Mouse (Mus musculus) embryo, embryonic 9.5 days (tissue): ENCODE measurements around the gene Wdtc1.

Experiments
- DNase-seq: peaks from one replicate; pipeline ENCODE4 v3.0.0-alpha.2; 2017; ENCODE audit errors: extremely low spot score

Wdtc1 gene

GRCm38 (mm10) chr4:133328129-133328528 is 25.2 kb downstream of the Wdtc1 start:
- no peak for DNase-seq

- DNase-seq, result no peak
These were observed 33.6 kb downstream of the Wdtc1 start for GRCm38 (mm10) chr4:133319667-133320066.

- DNase-seq, result no peak
These were observed 37.3 kb downstream of the Wdtc1 start for GRCm38 (mm10) chr4:133315991-133316390.

GRCm38 (mm10) chr4:133314896-133315295 is 38.4 kb downstream of the Wdtc1 start:
- no peak for DNase-seq

- DNase-seq, result peak; percentile 85
These were observed 43.3 kb downstream of the Wdtc1 start for GRCm38 (mm10) chr4:133309948-133310347.

GRCm38 (mm10) chr4:133307331-133307730 is 46.0 kb downstream of the Wdtc1 start:
- DNase-seq, result peak; percentile 33

- DNase-seq, result no peak
These were observed 47.5 kb downstream of the Wdtc1 start for GRCm38 (mm10) chr4:133305825-133306224.

- DNase-seq, result no peak
These were observed 48.5 kb downstream of the Wdtc1 start for GRCm38 (mm10) chr4:133304770-133305169.

- no peak for DNase-seq
These were observed 50.6 kb downstream of the Wdtc1 start for GRCm38 (mm10) chr4:133302668-133303067.

GRCm38 (mm10) chr4:133301802-133302201 is 51.5 kb downstream of the Wdtc1 start:
- peak; percentile 74 for DNase-seq

GRCm38 (mm10) chr4:133300421-133300820 is 52.9 kb downstream of the Wdtc1 start:
- DNase-seq, result no peak

GRCm38 (mm10) chr4:133299701-133300100 is 53.6 kb downstream of the Wdtc1 start:
- no peak for DNase-seq

- DNase-seq, result no peak
These were observed 54.5 kb downstream of the Wdtc1 start for GRCm38 (mm10) chr4:133298516-133299365.

- DNase-seq, result peak; percentile 82
These were observed 55.5 kb downstream of the Wdtc1 start for GRCm38 (mm10) chr4:133297801-133298238.

- DNase-seq, result no peak
These were observed 55.9 kb downstream of the Wdtc1 start for GRCm38 (mm10) chr4:133297360-133297759.

- no peak for DNase-seq
These were observed 59.2 kb downstream of the Wdtc1 start for GRCm38 (mm10) chr4:133294084-133294483.

GRCm38 (mm10) chr4:133292901-133293843 is 60.1 kb downstream of the Wdtc1 start:
- peak; percentile 57 for DNase-seq

- no peak for DNase-seq
These were observed 60.9 kb downstream of the Wdtc1 start for GRCm38 (mm10) chr4:133292405-133292804.

GRCm38 (mm10) chr4:133291255-133291654 is 62.0 kb downstream of the Wdtc1 start:
- no peak for DNase-seq

GRCm38 (mm10) chr4:133286476-133287077 is 66.7 kb downstream of the Wdtc1 start:
- DNase-seq, result no peak

GRCm38 (mm10) chr4:133285950-133286349 is 67.3 kb downstream of the Wdtc1 start:
- DNase-seq, result no peak

- no peak for DNase-seq
These were observed 68.0 kb downstream of the Wdtc1 start for GRCm38 (mm10) chr4:133285299-133285698.
